Mouse (Mus musculus): ENCODE data around the gene Aurkaip1.

The Aurkaip1 gene

DNA sequence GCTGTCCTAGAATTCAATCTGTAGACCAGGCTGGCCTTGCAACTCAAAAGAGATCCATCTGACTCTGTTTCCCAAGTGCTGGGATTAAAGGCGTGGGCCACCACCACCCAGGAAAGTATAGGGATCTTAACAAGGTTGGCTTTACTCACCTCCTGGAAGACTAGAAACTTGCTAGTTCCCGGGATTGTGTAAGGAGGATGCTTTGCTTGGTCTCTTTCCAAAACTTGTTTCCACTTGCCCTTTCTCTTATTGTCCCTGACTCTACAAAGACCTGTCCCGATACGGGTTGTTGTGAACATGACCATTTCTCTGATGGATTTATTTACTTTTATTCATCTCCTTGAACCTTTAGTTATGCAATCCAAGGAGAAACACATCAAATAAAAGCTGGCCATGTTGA, 1.2 kb upstream of the Aurkaip1 start:
- DNase-seq (ENCODE audit: low read depth, low spot score), result no peak

DNA sequence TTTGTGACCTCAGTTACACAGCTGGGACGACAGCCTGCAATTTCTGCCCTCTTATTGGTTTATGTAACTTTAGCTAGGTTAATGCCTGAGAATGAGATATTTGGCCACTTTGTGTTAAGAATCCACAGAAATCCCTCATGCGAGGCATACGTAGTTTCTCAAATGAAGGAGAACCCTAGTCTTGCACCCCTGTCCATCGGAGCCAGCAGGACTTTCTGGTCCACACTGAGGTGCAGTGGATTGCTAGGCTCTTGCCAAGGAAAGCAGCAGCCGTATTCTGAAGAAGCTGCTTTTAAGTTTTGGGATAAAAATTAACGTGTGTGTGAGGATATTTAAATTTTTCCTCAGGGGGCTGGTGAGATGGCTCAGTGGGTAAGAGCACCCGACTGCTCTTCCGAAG, 476 bp upstream of the Aurkaip1 start:
- DNase-seq (ENCODE audit: low read depth, low spot score), result no peak

DNA sequence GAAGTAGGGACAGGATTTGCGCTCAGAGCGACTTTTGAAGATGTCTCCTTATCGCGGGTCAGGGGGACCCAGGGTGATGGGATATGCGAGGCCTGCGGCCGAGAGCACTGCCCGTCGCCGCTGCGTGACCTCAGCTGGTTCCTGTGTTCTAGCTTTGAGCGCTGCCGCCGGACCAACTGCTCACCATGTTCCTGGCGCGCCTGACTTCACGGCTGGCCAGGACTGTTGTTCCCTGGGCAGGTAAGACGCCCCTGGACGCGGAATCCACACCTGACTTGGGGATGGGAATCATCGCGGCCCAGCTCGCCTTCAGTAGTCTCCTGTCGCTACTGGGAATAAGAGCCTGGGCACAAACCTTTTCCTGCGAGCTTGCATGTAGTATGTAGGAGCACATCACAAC, 759 bp downstream of the Aurkaip1 start:
- DNase-seq (ENCODE audit: low read depth, low spot score), result no peak

DNA sequence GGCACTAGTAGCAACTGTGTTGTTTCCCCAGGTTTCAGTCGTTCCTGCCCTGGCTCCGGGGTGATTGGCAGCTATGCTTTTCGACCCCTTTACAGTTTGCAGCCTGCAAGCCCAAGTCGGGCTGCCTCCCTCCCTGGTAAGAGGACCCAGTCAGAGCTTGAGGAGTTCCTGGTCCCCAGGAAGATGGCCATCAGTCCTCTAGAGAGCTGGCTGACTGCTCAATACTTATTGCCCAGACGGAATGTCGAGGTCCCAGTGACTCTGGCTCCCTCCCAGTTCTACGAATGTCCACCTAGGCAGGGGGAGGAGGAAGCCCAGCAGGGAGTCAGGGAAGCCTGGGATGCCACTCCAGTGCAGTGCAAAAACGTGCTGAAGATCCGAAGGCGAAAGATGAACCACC, 1.2 kb downstream of the Aurkaip1 start:
- DNase-seq (ENCODE audit: low read depth, low spot score), result no peak

DNA sequence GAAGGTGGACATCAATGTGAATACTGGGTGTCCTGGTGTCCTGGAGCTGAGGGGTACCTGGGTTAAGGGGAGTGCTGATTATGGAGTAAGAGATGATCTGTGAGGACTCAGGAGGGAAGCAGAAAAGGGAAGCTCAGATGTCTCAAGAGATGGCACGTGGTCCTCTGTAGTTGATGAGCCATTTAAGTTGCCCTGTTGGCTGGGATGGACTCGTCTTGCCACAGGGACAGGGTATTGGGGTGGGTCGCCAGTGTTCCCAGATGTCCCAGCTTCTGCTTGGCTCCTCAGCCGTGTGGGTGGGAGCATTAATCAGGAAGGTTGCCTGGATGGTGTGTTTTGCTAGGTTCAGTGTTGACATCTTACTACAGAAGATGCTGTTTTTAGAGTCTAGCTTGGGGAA, 2.2 kb downstream of the Aurkaip1 start:
- DNase-seq (ENCODE audit: low read depth, low spot score), result no peak

DNA sequence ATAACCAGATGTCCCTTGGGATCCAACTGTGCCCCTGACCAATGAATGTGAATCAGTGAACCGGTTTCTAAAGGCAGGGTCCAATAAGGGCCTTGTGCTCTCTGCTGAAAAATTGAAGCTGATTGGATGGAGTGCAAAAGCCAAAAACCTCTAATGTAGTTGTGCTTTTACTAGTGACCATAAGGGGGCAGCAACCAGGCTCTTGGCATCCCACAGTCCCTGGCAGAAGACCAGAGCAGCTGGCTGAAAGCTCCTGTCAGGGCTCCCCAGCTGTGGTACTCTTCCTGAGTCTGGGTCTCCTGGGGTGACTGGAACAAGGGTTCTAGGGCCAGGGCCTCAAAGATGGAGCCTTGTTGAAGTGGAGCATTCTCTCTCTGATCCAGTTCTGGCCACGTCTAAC, 2.8 kb downstream of the Aurkaip1 start:
- DNase-seq (ENCODE audit: low read depth, low spot score), result peak; percentile 88

DNA sequence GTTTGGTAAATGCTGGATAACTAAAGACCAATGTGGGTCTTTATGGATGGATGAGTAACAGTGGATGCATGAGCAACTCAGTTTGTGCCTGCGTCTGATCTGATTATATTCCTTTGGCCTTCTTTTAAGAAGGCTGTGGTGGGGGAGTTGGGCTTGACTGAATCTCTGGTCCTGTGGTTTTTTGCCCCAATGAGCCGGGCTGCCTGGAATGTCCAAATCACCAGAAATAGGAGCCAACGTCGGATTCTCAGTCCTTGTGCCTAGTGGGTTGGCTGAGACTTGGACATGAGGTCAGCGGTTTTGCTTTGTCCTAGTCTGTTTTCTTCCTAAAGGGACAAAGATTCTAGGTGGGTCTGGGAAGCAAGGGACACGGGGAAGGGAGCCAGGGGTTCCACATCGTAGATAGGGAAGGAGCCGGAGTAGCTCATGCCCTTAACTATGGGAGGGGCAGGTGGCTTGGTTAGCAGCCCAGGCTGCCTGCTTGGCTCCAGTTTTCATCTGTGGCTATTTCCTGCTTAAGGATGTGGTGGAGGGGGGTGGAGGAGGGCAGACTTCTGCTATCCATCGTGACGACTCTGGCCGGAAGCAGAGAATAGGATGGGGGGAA, 6.4 kb downstream of the Aurkaip1 start:
- DNase-seq (ENCODE audit: low read depth, low spot score), result peak; percentile 77

DNA sequence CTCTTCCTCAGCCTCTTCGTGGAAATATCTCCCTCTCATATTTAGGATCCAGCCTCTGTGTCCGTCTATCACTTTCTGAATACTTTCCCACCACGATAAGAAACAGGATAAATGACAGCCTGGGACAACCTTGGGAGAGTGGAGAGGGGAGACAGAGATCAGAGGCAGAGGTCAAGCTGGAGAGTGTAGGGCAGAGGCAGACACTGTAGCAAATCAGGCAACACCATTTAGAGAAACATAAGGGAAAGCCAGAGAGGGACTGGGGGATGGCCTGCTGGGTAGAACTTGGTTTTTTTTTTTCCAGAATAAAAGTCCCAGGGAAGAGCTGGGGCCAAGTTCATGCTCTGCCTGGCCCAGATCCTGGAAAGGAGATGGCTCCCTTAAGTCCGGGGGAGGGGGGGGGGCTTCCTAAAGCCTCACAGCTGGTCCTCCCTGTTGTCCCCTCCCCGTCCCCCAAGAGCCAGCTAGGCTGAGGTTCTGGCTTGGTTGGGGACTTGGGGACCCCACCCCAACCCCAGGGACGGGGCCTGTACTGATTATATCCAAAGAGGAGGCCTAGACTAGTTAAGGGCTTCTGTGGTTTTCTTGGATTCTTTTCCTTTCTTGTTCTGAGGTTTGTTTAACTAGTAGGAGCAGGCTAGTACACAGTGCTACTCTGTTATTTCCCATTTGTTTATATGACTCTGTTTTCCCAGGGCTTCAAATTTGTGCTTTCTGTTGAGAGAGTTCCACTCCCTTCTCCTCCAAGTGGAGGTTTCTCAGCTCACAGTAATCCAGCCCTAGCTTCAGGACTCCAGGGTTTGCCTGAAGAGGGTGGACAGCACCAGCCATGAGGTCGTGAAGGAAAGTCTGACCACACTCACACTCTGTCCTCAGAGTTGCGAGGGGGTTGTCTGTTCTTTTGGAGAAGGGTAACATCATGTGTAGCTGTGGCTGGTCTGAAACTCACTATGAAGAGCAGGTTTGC, 7.4 kb downstream of the Aurkaip1 start:
- DNase-seq (ENCODE audit: low read depth, low spot score), result peak; percentile 80

DNA sequence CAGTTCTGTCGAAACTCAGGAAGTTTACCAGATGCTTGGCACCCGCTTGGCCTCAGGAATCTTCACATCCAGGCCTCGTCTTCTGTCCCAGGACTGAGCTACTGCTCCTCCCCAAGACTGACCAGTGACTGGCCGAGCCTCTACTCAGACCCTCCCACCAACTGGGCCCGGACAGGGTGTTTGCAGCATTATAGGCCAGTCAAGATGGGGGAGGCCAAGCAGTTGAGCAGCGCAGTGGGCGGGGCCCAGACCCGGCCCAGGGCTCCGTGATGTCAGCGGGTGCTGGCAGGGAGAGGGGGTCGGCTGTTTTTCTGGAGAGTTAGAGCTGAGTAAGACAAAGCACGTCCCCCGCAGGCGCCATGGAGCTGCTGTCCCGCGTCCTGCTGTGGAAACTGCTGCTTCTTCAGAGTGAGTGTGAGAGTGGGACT, 8.4 kb downstream of the Aurkaip1 start, which contains the start of gene Mxra8:
Gene Mxra8 (plus strand): TSS at position 198 of the 428 bp plus-strand sequence.
- DNase-seq (ENCODE audit: low read depth, low spot score), result peak; percentile 94

DNA sequence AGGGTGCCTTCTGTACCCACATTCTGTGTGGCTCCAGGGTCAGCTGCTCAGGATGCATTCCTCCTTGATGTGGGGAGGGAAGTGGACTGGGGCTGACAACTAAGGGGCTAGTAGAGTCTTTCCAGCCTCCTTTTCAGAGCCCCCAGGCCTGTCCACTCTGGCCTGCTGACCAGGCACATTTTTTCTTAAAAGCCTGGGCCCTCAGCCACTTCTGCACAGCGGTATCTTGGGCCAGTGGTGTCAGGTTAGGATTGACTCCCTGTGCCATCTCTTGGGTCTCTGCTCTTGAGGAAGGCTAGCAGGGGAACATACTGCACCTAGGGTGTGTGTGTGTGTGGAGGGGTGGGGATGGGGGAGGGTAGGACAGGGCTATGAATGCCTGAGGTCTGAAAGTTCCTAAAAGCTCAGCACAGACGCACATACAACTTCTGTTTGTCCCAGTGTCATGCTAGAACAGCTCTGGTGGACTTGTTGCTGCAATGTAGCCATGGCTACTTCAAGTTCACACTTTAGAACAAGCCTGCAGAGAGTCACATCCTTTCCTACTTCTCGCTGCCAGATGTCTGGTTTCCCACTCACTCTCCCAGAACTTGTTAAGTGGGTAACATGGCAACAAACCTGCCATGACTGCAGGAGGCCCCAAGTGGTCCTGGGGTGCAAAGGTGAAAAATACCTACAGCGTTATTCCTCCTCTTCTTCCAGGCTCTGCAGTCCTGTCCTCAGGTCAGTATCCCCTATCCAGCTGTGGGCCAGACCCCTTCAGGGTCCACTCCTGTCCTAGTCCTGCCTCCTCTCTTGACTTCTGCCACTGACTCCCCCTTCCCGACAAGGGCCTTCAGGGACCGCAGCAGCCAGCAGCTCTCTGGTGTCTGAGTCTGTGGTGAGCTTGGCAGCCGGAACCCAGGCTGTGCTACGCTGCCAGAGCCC, 9.3 kb downstream of the Aurkaip1 start:
- DNase-seq (ENCODE audit: low read depth, low spot score), result peak; percentile 76

DNA sequence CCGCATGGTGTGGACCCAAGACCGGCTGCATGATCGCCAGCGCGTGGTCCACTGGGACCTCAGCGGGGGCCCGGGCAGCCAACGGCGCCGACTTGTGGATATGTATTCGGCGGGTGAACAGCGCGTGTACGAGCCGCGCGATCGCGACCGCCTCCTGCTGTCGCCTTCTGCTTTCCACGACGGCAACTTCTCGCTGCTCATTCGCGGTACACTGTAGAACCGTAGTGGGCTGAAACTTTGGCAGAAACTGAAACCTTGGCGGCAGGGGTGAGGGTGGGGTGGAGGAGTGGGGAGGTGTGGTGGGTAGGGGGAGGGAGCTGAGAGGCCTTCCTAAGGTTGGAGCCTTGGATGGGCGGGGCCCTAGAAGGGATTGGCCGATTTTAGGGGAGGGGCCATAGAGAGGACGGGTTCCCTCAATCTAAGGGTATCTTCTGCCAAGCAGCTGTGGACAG, 10.0 kb downstream of the Aurkaip1 start:
- DNase-seq (ENCODE audit: low read depth, low spot score), result peak; percentile 61

DNA sequence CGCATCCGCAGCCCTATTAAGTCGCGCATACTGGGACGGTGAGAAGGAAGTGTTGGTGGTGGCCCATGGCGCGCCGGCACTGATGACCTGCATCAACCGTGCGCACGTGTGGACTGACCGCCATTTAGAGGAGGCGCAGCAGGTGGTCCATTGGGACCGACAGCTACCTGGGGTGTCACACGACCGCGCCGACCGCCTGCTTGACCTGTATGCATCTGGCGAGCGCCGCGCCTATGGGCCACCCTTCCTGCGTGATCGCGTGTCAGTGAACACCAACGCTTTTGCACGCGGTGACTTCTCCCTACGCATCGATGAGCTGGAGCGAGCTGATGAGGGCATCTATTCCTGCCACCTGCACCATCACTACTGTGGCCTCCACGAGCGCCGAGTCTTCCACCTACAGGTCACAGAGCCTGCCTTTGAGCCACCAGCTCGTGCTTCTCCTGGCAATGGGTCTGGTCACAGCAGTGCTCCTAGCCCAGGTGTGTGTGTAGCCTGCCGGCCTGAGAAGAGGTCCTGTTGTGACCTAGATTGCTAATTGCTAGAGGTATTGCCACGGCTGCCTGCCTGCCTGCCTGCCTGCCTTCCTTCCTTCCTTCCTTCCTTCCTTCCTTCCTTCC, 10.7 kb downstream of the Aurkaip1 start:
- DNase-seq (ENCODE audit: low read depth, low spot score), result no peak

DNA sequence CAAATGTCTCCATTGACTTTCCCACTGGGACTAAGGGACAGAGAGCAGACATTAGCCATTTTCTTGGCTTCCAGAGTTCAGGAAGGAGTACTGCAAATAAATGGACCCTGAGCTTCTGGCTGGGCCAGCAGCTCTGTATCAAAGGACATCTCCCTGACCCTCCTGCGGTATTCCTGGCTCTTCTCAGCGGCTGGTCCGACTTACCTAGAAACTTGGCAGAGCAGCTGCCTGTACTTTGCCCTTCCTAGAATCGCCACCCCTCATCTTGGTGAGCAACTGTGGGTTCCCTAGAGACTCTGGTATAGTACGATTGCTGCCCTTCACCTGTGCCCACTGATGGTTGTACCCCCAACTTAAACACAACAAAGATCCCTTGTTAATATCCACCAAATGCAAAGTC, 12.2 kb downstream of the Aurkaip1 start:
- no peak for DNase-seq (ENCODE audit: low read depth, low spot score)

DNA sequence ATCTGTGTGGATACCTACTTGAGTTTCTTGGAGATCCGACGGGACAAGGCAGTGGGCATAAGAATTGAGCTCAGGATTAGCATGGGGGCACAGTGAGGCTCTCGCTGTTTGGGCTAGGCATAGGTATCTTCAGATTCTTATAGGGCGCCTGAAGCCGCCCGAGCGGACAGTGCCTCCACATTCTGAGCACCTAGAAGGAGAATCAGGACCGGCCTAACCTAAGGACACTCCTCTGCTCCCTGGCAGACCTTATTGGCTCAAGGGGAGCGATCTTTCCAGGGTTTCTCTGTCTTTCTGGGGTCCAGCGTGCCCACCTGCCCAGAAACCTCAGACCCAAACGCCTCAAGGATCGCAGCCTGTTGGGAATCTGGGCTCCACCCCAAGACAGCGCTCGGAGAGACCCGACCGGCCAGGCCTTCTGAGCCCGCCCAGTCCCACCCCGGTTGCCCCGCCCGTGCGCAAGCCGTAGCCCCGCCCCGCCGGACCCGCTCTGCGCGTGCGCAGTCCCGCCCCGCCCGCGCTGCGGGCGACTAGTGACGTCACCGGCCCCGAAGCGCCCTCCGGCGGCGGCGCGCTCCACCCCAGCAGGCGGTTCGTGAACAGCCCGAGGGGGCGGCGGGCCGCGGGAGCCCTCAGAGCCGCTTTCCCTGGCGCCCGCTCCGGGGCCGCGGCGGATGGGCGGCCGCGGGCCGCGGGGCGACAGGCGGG, 16.0 kb downstream of the Aurkaip1 start, which contains the start of gene Dvl1:
Gene Dvl1 (plus strand): TSS at position 532 of the 708 bp plus-strand sequence.
- peak; percentile 96 for DNase-seq (ENCODE audit: low read depth, low spot score)

DNA sequence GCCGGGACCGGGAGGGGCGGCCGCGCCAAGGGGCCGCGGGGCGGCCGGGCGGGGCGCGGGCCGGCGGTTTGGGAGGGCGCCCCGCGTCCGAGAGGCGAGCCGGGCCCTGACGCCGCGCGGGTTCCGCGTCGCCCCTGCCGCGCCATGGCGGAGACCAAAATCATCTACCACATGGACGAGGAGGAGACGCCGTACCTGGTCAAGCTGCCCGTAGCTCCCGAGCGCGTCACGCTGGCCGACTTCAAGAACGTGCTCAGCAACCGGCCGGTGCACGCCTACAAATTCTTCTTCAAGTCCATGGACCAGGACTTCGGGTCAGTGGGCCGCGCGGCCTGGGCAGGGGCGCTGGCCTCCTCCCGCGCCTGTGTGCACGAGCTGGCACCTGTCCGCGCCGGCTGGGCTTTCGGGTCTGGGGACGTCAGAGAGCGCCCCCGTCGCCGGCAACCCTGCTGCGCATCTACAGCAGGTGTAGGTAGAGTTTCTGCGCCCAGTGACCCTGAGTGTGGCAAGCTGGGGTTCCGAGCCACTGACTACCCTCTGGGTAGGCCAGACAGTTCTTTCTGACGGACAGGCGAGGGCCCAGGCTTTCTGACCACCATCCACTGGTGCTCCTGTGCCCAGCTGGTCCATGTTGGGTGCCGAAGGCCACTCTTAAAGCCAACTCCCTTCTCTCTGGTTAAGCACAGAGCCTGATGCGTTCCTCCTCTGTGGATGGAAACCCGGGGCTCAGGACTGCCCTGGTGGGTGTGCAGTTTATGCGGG, 16.7 kb downstream of the Aurkaip1 start:
- peak; percentile 70 for DNase-seq (ENCODE audit: low read depth, low spot score)

DNA sequence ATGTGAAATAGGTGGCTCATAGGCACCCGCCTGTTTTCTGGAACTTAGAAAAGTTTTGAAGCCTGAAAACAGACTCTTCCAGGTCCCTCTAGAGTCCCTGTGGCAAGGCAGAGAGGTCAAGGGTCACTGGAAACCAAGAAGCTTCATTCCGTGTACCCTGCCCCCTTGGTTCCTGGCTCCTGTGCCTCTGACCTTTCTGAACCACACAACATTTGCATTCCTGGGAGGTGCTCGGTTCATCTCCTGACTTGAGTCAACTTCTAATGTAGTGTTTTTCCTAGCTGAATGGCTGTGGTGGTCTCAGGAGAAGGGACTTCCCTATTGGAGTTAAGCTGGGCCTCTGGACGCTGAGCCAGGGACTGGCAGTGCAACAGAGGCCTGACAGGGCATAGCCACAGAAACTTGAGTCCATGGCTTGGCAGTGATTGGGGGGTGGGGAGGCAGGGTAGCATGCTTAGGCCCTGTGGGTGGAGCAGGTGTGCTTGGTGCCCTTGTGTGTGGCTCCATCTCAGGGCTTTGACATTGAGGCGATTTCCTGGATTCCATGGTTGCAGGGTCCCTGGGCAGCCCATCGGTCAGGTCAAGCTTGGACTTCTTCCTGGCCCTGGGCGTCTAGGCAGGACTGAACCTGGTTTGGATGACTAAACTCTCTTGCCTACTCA, 17.5 kb downstream of the Aurkaip1 start:
- DNase-seq (ENCODE audit: low read depth, low spot score), result peak; percentile 87

DNA sequence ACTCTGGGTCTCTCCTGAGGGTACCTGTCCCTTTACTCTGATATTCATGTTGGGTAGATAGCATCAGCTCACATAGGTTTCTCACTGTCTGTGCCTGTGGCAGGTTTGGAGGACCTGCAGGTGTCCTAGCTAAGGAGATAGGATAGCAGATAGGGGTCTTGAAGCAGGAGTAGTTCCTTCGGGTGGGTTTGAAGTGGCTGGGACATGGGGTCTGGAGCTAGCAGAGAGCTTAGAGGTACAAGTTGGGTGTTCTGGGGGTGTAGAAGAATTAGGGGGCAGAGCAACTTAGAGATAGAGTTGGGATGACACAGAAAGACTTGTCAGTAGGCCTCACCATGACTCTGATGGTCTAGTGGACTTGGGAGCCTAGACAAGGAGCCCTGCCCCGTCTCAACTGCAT, 18.3 kb downstream of the Aurkaip1 start:
- no peak for DNase-seq (ENCODE audit: low read depth, low spot score)

DNA sequence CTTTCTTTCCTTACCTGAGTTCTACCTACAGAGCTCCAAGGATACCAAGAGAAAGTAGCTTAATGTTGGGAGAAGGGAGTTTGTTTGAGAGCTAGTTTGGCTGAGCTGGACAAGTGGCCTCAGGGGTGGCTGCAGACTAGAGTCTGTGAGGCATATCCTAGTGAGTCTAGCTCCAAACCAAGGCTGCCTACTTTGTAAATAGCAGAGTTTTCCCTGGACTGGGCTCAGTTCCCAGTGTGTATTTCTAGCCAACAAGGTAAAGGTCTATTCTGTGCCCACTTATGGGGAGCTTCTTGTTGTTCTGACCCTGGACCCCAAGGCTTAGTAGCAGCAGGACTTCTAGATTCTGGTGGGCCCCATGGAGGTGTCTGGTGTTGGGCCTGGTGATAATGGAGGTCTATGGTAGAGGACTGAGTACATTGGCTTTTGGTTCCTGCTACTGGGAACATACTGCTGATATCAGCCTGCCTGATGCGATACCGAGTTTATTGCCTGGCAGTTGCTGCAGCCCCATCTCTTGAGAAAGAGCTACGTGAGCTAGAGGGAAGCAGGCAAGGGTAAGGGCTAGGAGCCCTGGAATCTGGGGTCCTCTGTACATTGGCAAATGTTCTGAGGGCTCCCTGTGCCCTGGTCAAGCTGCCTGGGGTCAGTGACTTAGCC, 18.9 kb downstream of the Aurkaip1 start:
- no peak for DNase-seq (ENCODE audit: low read depth, low spot score)

DNA sequence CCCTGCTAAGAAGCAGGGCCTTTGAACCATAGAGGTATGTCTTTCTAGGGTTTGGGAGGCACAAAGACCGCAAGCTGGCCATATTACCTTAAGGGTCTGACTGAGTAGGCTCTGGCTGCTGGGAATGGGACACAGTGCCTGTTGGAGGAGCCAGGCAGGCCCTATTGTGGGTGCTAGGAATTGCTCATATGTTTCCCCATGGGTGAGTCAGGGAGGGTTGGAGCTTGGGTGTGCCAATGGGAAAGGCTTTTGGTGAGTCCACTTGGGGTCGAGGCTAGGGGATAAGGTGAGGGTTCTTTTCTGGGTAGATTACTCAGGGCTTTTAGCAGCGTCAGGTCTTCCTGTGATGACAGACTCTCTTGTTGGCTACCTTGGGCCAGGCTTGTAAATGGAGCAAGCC, 20.3 kb downstream of the Aurkaip1 start:
- DNase-seq (ENCODE audit: low read depth, low spot score), result no peak
